ENCODE assay signal across 10 mouse cellular contexts in the genomic region with DNA sequence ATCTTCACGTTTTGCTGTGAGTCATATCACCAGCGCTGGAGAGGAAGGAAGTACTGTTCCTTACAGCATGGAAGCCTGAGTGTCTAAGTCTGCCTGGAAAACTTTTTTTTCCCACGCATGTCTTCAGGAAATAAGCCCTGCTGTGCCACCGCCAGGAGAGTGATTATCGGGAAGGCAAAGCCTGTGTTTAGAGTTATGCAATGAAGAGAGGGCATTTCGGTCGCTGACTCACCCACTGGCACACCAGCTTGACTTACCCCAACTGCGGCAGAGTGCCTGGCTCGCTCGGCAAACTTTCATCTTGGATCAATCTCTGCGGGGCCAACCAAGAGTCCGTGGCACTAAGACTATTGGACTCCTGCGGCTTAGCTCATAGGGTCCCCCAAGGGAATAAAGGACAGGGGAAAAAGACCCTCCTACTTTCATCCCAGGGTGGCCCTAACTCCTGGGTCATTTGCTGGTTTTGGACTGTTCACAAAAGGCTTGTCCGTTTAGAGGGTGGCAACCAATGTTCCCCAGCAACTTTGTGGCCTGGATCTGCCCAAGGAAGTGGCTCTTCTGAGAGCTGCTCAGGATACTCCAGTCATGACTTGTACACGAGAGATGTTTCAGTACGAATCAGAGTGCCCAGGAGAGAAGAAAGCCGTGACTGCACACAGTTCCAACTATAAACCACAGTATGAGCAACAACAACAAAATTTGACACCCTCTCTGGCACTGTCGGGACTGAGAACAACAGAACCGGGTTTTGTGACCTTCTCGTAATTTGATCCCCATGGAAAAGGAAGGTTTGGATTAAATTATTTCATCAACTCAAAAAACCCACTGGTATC.
DNase-seq lines count a peak whose midpoint lies in the region; ATAC-seq and TF ChIP-seq lines count a peak whose summit lies in the region.
"Had no signal": no experiment of that assay in that cellular context is flagged by ENCODE, and none has a peak within 500 bp of the region (broad histone marks: within the 10 kb centered on the region; RNA-seq: fewer than 3 reads in every experiment).

No protein-coding gene starts in this region.

- no peaks in the 10 kb centered on the region; the same call in 1 of the 2 replicates for H3K4me1 ChIP-seq in bone marrow, adult 2 months (ENCODE audit: control insufficient read depth, insufficient read depth, low read length)
- peaks cover 30% of the 10 kb centered on the region for H3K4me1 ChIP-seq in limb, embryonic 13.5 days

- intact Hi-C loops in gastrocnemius, adult 2 months (cut with DNase I), result loop anchor here (2.0 kb wide), 1 partner anchor 14 kb away; no protein-coding TSS in a partner anchor

- H3K27ac ChIP-seq in gastrocnemius, adult 2 months, result peak overlapping the region; percentile 88
- peak overlapping the region; percentile 25; the same call in 1 of the 2 replicates for H3K27ac ChIP-seq in bone marrow, adult 2 months (ENCODE audit: control insufficient read depth, insufficient read depth, low read depth, low read length, poor library complexity)
- H3K27ac ChIP-seq in limb, embryonic 13.5 days, result peak overlapping the region; percentile 67
- no peak overlapping the region for H3K27ac ChIP-seq in layer of hippocampus, adult 2 months
- H3K27ac ChIP-seq: kidney, postnatal 0 days; midbrain, embryonic 12.5 days had no signal

- H3K4me3 ChIP-seq in gastrocnemius, adult 2 months, result peak overlapping the region; percentile 53
- no peak overlapping the region for H3K4me3 ChIP-seq in bone marrow, adult 2 months (replicated peaks; ENCODE audit: control insufficient read depth, low read depth, low read length)
- no peak overlapping the region for H3K4me3 ChIP-seq in limb, embryonic 13.5 days
- H3K4me3 ChIP-seq in layer of hippocampus, adult 2 months, result no peak overlapping the region
- H3K4me3 ChIP-seq: midbrain, embryonic 12.5 days had no signal

- ATAC-seq in limb, embryonic 13.5 days (ENCODE audit: low FRiP score, low read depth), result no peak

- H3K27me3 ChIP-seq in limb, embryonic 13.5 days, result no peaks in the 10 kb centered on the region
- H3K27me3 ChIP-seq: midbrain, embryonic 12.5 days had no signal

- peak; percentile 80 for DNase-seq in gastrocnemius, adult 2 months
- DNase-seq in gastrocnemius, postnatal 4 days (ENCODE audit: low spot score in 2 of 2), result no peak
- DNase-seq in 3134 (ENCODE audit: extremely low read depth, insufficient read length, low spot score), result peak; percentile 78
- DNase-seq in layer of hippocampus, adult 2 months (ENCODE audit: low spot score in 2 of 2), result no peak
- DNase-seq in embryo, embryonic 10 days (ENCODE audit: low spot score), result no peak
- no peak for DNase-seq in cerebellum, adult 9-10 months

- 67% methylated on average over 20 of the region's 20 CpGs for WGBS in bone marrow, adult 2 months
- 58% methylated on average over 20 of the region's 20 CpGs for WGBS in limb, embryonic 13.5 days

- H3K9me3 ChIP-seq in limb, embryonic 13.5 days, result peaks cover 9% of the 10 kb centered on the region

- H3K36me3 ChIP-seq in limb, embryonic 13.5 days, result no peaks in the 10 kb centered on the region
- H3K36me3 ChIP-seq: midbrain, embryonic 12.5 days had no signal

- TF ChIP-seq CTCF in gastrocnemius, adult 2 months (IDR thresholded peaks at IDR 0.05), result no peak
- TF ChIP-seq CTCF in bone marrow, adult 2 months (IDR thresholded peaks at IDR 0.05; ENCODE audit: control insufficient read depth, insufficient read depth, low read length), result no peak
- TF ChIP-seq CTCF in layer of hippocampus, adult 2 months (conservative IDR thresholded peaks at IDR 0.05), result no peak

- H3K9ac ChIP-seq in limb, embryonic 13.5 days, result no peak overlapping the region
- H3K9ac ChIP-seq: midbrain, embryonic 12.5 days had no signal

- no peak overlapping the region for H3K4me2 ChIP-seq in limb, embryonic 13.5 days (replicated peaks)
- H3K4me2 ChIP-seq: midbrain, embryonic 12.5 days had no signal

- no peak for TF ChIP-seq POLR2A in bone marrow, adult 2 months (IDR thresholded peaks at IDR 0.05; ENCODE audit: borderline replicate concordance, control insufficient read depth, low read depth, low read length)

Comparison
In these comparisons a context has a peak if more than half of its experiments do, and no peak if none do; other contexts are left out.
1. DNase-seq: peak in gastrocnemius, adult 2 months (single experiment) and 3134 (single experiment); none in gastrocnemius, postnatal 4 days (0 of 2), layer of hippocampus, adult 2 months (0 of 2), embryo, embryonic 10 days (single experiment) and cerebellum, adult 9-10 months (single experiment).